Mouse (Mus musculus) limb, embryonic 14.5 days (tissue): ENCODE results near the gene Acat3. TPM values are rescaled to one million over a fixed set of nuclear protein-coding genes. Genes with fewer than 3 reads are reported as not detected.
"Not testable (repeated sequence)": the region's sequence is repeated elsewhere in the genome, so short reads cannot be mapped to it uniquely, and the experiment has no call there.

Source experiments
- ATAC-seq: fragments of 200-750 bp; cut with Nextera tagmentation; 2 replicates; pipeline ENCODE4 v1.8.0; 2017; ENCODE audit warnings: low read depth, moderate number of reproducible peaks, moderate TSS enrichment; ENCODE audit not compliant: low FRiP score
- DNase-seq: peaks from one replicate; pipeline ENCODE4 v3.0.0-alpha.2; 2015; ENCODE audit warnings: low spot score
- H3K27ac ChIP-seq: fragments of 300-500 bp; sonication (generic); replicated peaks from 2 replicates; pipeline ENCODE4 v1.5.1; 2014; ENCODE audit warnings: low read depth, mild to moderate bottlenecking, low read length, moderate library complexity, mixed read lengths
- H3K27me3 ChIP-seq: fragments of 300-500 bp; sonication (generic); 2 replicates; pipeline ENCODE4 v1.6.1; 2014; ENCODE audit warnings: low read length, mixed read lengths; ENCODE audit not compliant: control insufficient read depth, insufficient read depth
- H3K36me3 ChIP-seq: fragments of 300-500 bp; sonication (generic); 2 replicates; pipeline ENCODE4 v1.6.1; 2014; ENCODE audit warnings: mild to moderate bottlenecking, low read length, moderate library complexity, mixed read lengths; ENCODE audit not compliant: control insufficient read depth, insufficient read depth
- H3K4me1 ChIP-seq: fragments of 300-500 bp; sonication (generic); 2 replicates; pipeline ENCODE4 v1.6.1; 2014; ENCODE audit warnings: antibody characterized with exemption, low read length, mixed read lengths; ENCODE audit not compliant: control insufficient read depth, insufficient read depth
- H3K4me2 ChIP-seq: fragments of 300-500 bp; sonication (generic); replicated peaks from 2 replicates; pipeline ENCODE4 v1.6.1; 2014; ENCODE audit warnings: low read depth, mild to moderate bottlenecking, low read length, moderate library complexity; ENCODE audit not compliant: severe bottlenecking
- H3K4me3 ChIP-seq: fragments of 300-500 bp; sonication (generic); replicated peaks from 2 replicates; pipeline ENCODE4 v1.5.1; 2014; ENCODE audit warnings: low read length
- H3K9ac ChIP-seq: fragments of 300-500 bp; sonication (generic); 2 replicates; pipeline ENCODE4 v1.6.1; 2014; ENCODE audit warnings: mild to moderate bottlenecking, low read depth, low read length, moderate library complexity; ENCODE audit not compliant: severe bottlenecking
- H3K9me3 ChIP-seq: fragments of 300-500 bp; sonication (generic); 2 replicates; pipeline ENCODE4 v1.6.1; 2016; ENCODE audit warnings: low read length; ENCODE audit not compliant: control insufficient read depth
- POLR2A ChIP-seq: fragments of 200-500 bp; IDR thresholded peaks from 2 replicates; pipeline ENCODE4 v1.8.0; 2012; ENCODE audit warnings: inconsistent platforms, mild to moderate bottlenecking, moderate library complexity, borderline replicate concordance; ENCODE audit not compliant: insufficient read depth, insufficient read length; ENCODE audit errors: extremely low read depth
- WGBS: fragments of 180-500 bp; shearing (Covaris S2); extraction: QIAGEN DNeasy Blood & Tissue Kit; methylation state at CpG from one replicate; pipeline ENCODE4 v1.1.7; 2014; 5-methylcytosine and 5-hydroxymethylcytosine counted together
- polyA plus RNA-seq, 2 experiments: library from polyadenylated mRNA; depleted of rRNA in 1 of 2; stranded (reverse) in 1 of 2; unstranded in 1 of 2; fragments of >200 nt; fragmentation: Nextera tagmentation in 1 of 2; extraction: Ambion mirVana in 1 of 2; gene quantifications; 2 replicates each; pipeline versions ENCODE4 v1.2.1 to v1.2.3; 2012 to 2014

The Acat3 gene
- polyA plus RNA-seq, 2 experiments = 0.33 to 0.47 TPM

- no peak for TF ChIP-seq POLR2A
- ATAC-seq (no peak), DNase-seq (no peak)
- H3K9me3 ChIP-seq = no peaks in the 10 kb centered on the region
- H3K4me1 ChIP-seq = 0 out of 2 replicates have a peak, but pooled peaks cover 3% of the 10 kb centered on the region
- no peak overlapping the region for H3K4me3 ChIP-seq
- no peaks in the 10 kb centered on the region for H3K36me3 ChIP-seq
- no peak overlapping the region for H3K27ac ChIP-seq
- no peak overlapping the region for H3K4me2 ChIP-seq
- H3K27me3 ChIP-seq = no peaks in the 10 kb centered on the region
- H3K9ac ChIP-seq = no peak overlapping the region
- 51% methylated on average over 4 of the region's 4 CpGs for WGBS
Measured at GRCm38 (mm10) chr17:12935719-12936118, 4.7 kb downstream of the Acat3 start.

GRCm38 (mm10) chr17:12931576-12931975, 8.8 kb downstream of the Acat3 start:
- H3K4me1 ChIP-seq, H3K27me3 ChIP-seq, H3K4me3 ChIP-seq, H3K9ac ChIP-seq, H3K9me3 ChIP-seq, H3K36me3 ChIP-seq, DNase-seq, H3K27ac ChIP-seq, H3K4me2 ChIP-seq, ATAC-seq: not testable (repeated sequence)
- WGBS = 86% methylated on average over 5 of the region's 5 CpGs

GRCm38 (mm10) chr17:12925703-12926180, 14.7 kb downstream of the Acat3 start:
- Histone ChIP-seq H3K27ac (no peak overlapping the region), H3K4me1 (no peaks in the 10 kb centered on the region), H3K4me2 (no peak overlapping the region), H3K36me3 (peaks cover 56% of the 10 kb centered on the region), H3K9ac (no peak overlapping the region), H3K27me3 (no peaks in the 10 kb centered on the region), H3K4me3 (no peak overlapping the region), H3K9me3 (no peaks in the 10 kb centered on the region)
- ATAC-seq (no peak), DNase-seq (no peak)
- TF ChIP-seq POLR2A = no peak
- WGBS = 83% methylated on average over 8 of the region's 8 CpGs

- no peaks in the 10 kb centered on the region for H3K9me3 ChIP-seq
- ATAC-seq = no peak
- no peaks in the 10 kb centered on the region for H3K27me3 ChIP-seq
- H3K27ac ChIP-seq = no peak overlapping the region
- no peak for DNase-seq
- H3K9ac ChIP-seq = no peak overlapping the region
- WGBS = 96% methylated on average over 3 of the region's 3 CpGs
- H3K36me3 ChIP-seq = peaks cover 63% of the 10 kb centered on the region
- no peak for TF ChIP-seq POLR2A
- H3K4me2 ChIP-seq = no peak overlapping the region
- no peak overlapping the region for H3K4me3 ChIP-seq
- no peaks in the 10 kb centered on the region for H3K4me1 ChIP-seq
Measured at GRCm38 (mm10) chr17:12925001-12925400, 15.4 kb downstream of the Acat3 start.

- no peak overlapping the region for H3K27ac ChIP-seq
- no peak overlapping the region for H3K9ac ChIP-seq
- no peak for ATAC-seq
- DNase-seq = no peak
- no peak for TF ChIP-seq POLR2A
- peaks cover 6% of the 10 kb centered on the region; the same call in 1 of the 2 replicates for H3K4me1 ChIP-seq
- 96% methylated on average over 1 of the region's 1 CpGs for WGBS
- H3K9me3 ChIP-seq = no peaks in the 10 kb centered on the region
- H3K4me2 ChIP-seq = no peak overlapping the region
- H3K36me3 ChIP-seq = peaks cover 78% of the 10 kb centered on the region
- no peaks in the 10 kb centered on the region for H3K27me3 ChIP-seq
- no peak overlapping the region for H3K4me3 ChIP-seq
Measured at GRCm38 (mm10) chr17:12921073-12921472, 19.3 kb downstream of the Acat3 start.
